Mouse (Mus musculus): ENCODE measurements around the gene Spire2. TPM values are rescaled to one million over a fixed set of nuclear protein-coding genes. Genes with fewer than 3 reads are reported as not detected.

Gene Spire2
- polyA plus RNA-seq, 1 experiment from 2014 or later, result 2.8 TPM

- no peak for ATAC-seq (ENCODE audit: low read depth)
- Histone ChIP-seq H3K4me1 (ENCODE audit: control insufficient read depth, insufficient read depth, low read length) (peaks cover 11% of the 10 kb centered on the region), H3K36me3 (ENCODE audit: control insufficient read depth, insufficient read depth, low read length) (peaks cover 11% of the 10 kb centered on the region; the same call in 1 of the 2 replicates), H3K27me3 (replicated peaks; ENCODE audit: control insufficient read depth, insufficient read depth, low read length) (no peaks in the 10 kb centered on the region; the same call in 1 of the 2 replicates), H3K9ac (ENCODE audit: low read depth, low read length) (no peak overlapping the region), H3K4me3 (ENCODE audit: low read depth, low read length) (no peak overlapping the region), H3K4me2 (ENCODE audit: low read depth, low read length) (no peak overlapping the region), H3K9me3 (ENCODE audit: control insufficient read depth, low read length) (no peaks in the 10 kb centered on the region), H3K27ac (replicated peaks; ENCODE audit: low read depth, low read length) (no peak overlapping the region)
- WGBS, result 89% methylated on average over 10 of the region's 10 CpGs
- no peak for DNase-seq (ENCODE audit: low spot score)
Observed at GRCm38 (mm10) chr8:123375701-123376100, 43.2 kb downstream of the Spire2 start.

- Histone ChIP-seq H3K4me2 (ENCODE audit: low read depth, low read length) (no peak overlapping the region), H3K27me3 (replicated peaks; ENCODE audit: control insufficient read depth, insufficient read depth, low read length) (no peaks in the 10 kb centered on the region; the same call in 1 of the 2 replicates), H3K9me3 (ENCODE audit: control insufficient read depth, low read length) (no peaks in the 10 kb centered on the region), H3K4me1 (ENCODE audit: control insufficient read depth, insufficient read depth, low read length) (peaks cover 11% of the 10 kb centered on the region), H3K27ac (replicated peaks; ENCODE audit: low read depth, low read length) (no peak overlapping the region), H3K9ac (ENCODE audit: low read depth, low read length) (no peak overlapping the region), H3K36me3 (ENCODE audit: control insufficient read depth, insufficient read depth, low read length) (peaks cover 15% of the 10 kb centered on the region; the same call in 1 of the 2 replicates), H3K4me3 (ENCODE audit: low read depth, low read length) (no peak overlapping the region)
- DNase-seq (ENCODE audit: low spot score), result no peak
- WGBS, result 74% methylated on average over 8 of the region's 8 CpGs
- ATAC-seq (ENCODE audit: low read depth), result no peak
Observed at GRCm38 (mm10) chr8:123376106-123376505, 43.6 kb downstream of the Spire2 start.

GRCm38 (mm10) chr8:123381711-123382110 lies 49.2 kb downstream of the Spire2 start:
- Histone ChIP-seq H3K27ac (replicated peaks; ENCODE audit: low read depth, low read length) (no peak overlapping the region), H3K4me2 (ENCODE audit: low read depth, low read length) (no peak overlapping the region), H3K9ac (ENCODE audit: low read depth, low read length) (no peak overlapping the region), H3K4me1 (ENCODE audit: control insufficient read depth, insufficient read depth, low read length) (no peaks in the 10 kb centered on the region), H3K36me3 (ENCODE audit: control insufficient read depth, insufficient read depth, low read length) (peaks cover 67% of the 10 kb centered on the region), H3K27me3 (replicated peaks; ENCODE audit: control insufficient read depth, insufficient read depth, low read length) (no peaks in the 10 kb centered on the region), H3K4me3 (ENCODE audit: low read depth, low read length) (no peak overlapping the region), H3K9me3 (ENCODE audit: control insufficient read depth, low read length) (no peaks in the 10 kb centered on the region)
- ATAC-seq (ENCODE audit: low read depth) (no peak), DNase-seq (ENCODE audit: low spot score) (no peak)
- 88% methylated on average over 4 of the region's 4 CpGs for WGBS

GRCm38 (mm10) chr8:123382516-123382915 lies 50.0 kb downstream of the Spire2 start:
- H3K4me2 ChIP-seq (ENCODE audit: low read depth, low read length), result no peak overlapping the region
- H3K27ac ChIP-seq (replicated peaks; ENCODE audit: low read depth, low read length), result no peak overlapping the region
- no peak for ATAC-seq (ENCODE audit: low read depth)
- no peak overlapping the region for H3K4me3 ChIP-seq (ENCODE audit: low read depth, low read length)
- H3K9me3 ChIP-seq (ENCODE audit: control insufficient read depth, low read length), result no peaks in the 10 kb centered on the region
- no peak for DNase-seq (ENCODE audit: low spot score)
- WGBS, result 84% methylated on average over 8 of the region's 8 CpGs
- H3K27me3 ChIP-seq (replicated peaks; ENCODE audit: control insufficient read depth, insufficient read depth, low read length), result no peaks in the 10 kb centered on the region
- H3K9ac ChIP-seq (ENCODE audit: low read depth, low read length), result no peak overlapping the region
- peaks cover 75% of the 10 kb centered on the region for H3K36me3 ChIP-seq (ENCODE audit: control insufficient read depth, insufficient read depth, low read length)
- H3K4me1 ChIP-seq (ENCODE audit: control insufficient read depth, insufficient read depth, low read length), result no peaks in the 10 kb centered on the region

- peaks cover 93% of the 10 kb centered on the region for H3K36me3 ChIP-seq (ENCODE audit: control insufficient read depth, insufficient read depth, low read length)
- no peaks in the 10 kb centered on the region for H3K9me3 ChIP-seq (ENCODE audit: control insufficient read depth, low read length)
- no peak overlapping the region for H3K27ac ChIP-seq (replicated peaks; ENCODE audit: low read depth, low read length)
- no peaks in the 10 kb centered on the region for H3K4me1 ChIP-seq (ENCODE audit: control insufficient read depth, insufficient read depth, low read length)
- 64% methylated on average over 9 of the region's 9 CpGs for WGBS
- no peak overlapping the region for H3K4me3 ChIP-seq (ENCODE audit: low read depth, low read length)
- DNase-seq (ENCODE audit: low spot score) (no peak), ATAC-seq (ENCODE audit: low read depth) (no peak)
- no peak overlapping the region for H3K4me2 ChIP-seq (ENCODE audit: low read depth, low read length)
- H3K9ac ChIP-seq (ENCODE audit: low read depth, low read length), result no peak overlapping the region
- no peaks in the 10 kb centered on the region for H3K27me3 ChIP-seq (replicated peaks; ENCODE audit: control insufficient read depth, insufficient read depth, low read length)
Observed at GRCm38 (mm10) chr8:123384883-123385540, 52.5 kb downstream of the Spire2 start.

GRCm38 (mm10) chr8:123387041-123387440 lies 54.5 kb downstream of the Spire2 start:
- ATAC-seq (ENCODE audit: low read depth) (no peak), DNase-seq (ENCODE audit: low spot score) (no peak)
- H3K4me2 ChIP-seq (ENCODE audit: low read depth, low read length), result no peak overlapping the region
- no peaks in the 10 kb centered on the region for H3K27me3 ChIP-seq (replicated peaks; ENCODE audit: control insufficient read depth, insufficient read depth, low read length)
- H3K36me3 ChIP-seq (ENCODE audit: control insufficient read depth, insufficient read depth, low read length), result peaks cover 100% of the 10 kb centered on the region
- WGBS, result 76% methylated on average over 3 of the region's 3 CpGs
- no peaks in the 10 kb centered on the region for H3K9me3 ChIP-seq (ENCODE audit: control insufficient read depth, low read length)
- no peak overlapping the region for H3K4me3 ChIP-seq (ENCODE audit: low read depth, low read length)
- no peak overlapping the region for H3K9ac ChIP-seq (ENCODE audit: low read depth, low read length)
- no peaks in the 10 kb centered on the region for H3K4me1 ChIP-seq (ENCODE audit: control insufficient read depth, insufficient read depth, low read length)
- H3K27ac ChIP-seq (replicated peaks; ENCODE audit: low read depth, low read length), result no peak overlapping the region

GRCm38 (mm10) chr8:123387801-123388200 lies 55.3 kb downstream of the Spire2 start:
- Histone ChIP-seq H3K9ac (ENCODE audit: low read depth, low read length) (no peak overlapping the region), H3K36me3 (ENCODE audit: control insufficient read depth, insufficient read depth, low read length) (peaks cover 100% of the 10 kb centered on the region), H3K9me3 (ENCODE audit: control insufficient read depth, low read length) (no peaks in the 10 kb centered on the region), H3K4me3 (ENCODE audit: low read depth, low read length) (no peak overlapping the region), H3K27me3 (replicated peaks; ENCODE audit: control insufficient read depth, insufficient read depth, low read length) (no peaks in the 10 kb centered on the region), H3K4me2 (ENCODE audit: low read depth, low read length) (no peak overlapping the region), H3K4me1 (ENCODE audit: control insufficient read depth, insufficient read depth, low read length) (no peaks in the 10 kb centered on the region), H3K27ac (replicated peaks; ENCODE audit: low read depth, low read length) (no peak overlapping the region)
- WGBS, result 86% methylated on average over 8 of the region's 8 CpGs
- ATAC-seq (ENCODE audit: low read depth) (no peak), DNase-seq (ENCODE audit: low spot score) (no peak)

- Histone ChIP-seq H3K4me1 (ENCODE audit: control insufficient read depth, insufficient read depth, low read length) (no peaks in the 10 kb centered on the region), H3K4me2 (ENCODE audit: low read depth, low read length) (no peak overlapping the region), H3K4me3 (ENCODE audit: low read depth, low read length) (no peak overlapping the region), H3K36me3 (ENCODE audit: control insufficient read depth, insufficient read depth, low read length) (peaks cover 100% of the 10 kb centered on the region), H3K9ac (ENCODE audit: low read depth, low read length) (no peak overlapping the region), H3K27me3 (replicated peaks; ENCODE audit: control insufficient read depth, insufficient read depth, low read length) (no peaks in the 10 kb centered on the region), H3K27ac (replicated peaks; ENCODE audit: low read depth, low read length) (no peak overlapping the region), H3K9me3 (ENCODE audit: control insufficient read depth, low read length) (no peaks in the 10 kb centered on the region)
- ATAC-seq (ENCODE audit: low read depth) (no peak), DNase-seq (ENCODE audit: low spot score) (no peak)
- 92% methylated on average over 7 of the region's 7 CpGs for WGBS
Observed at GRCm38 (mm10) chr8:123389026-123389425, 56.5 kb downstream of the Spire2 start.

GRCm38 (mm10) chr8:123398308-123398707 lies 65.8 kb downstream of the Spire2 start:
- Histone ChIP-seq H3K9ac (ENCODE audit: low read depth, low read length) (no peak overlapping the region), H3K27ac (replicated peaks; ENCODE audit: low read depth, low read length) (no peak overlapping the region), H3K36me3 (ENCODE audit: control insufficient read depth, insufficient read depth, low read length) (peaks cover 95% of the 10 kb centered on the region), H3K4me1 (ENCODE audit: control insufficient read depth, insufficient read depth, low read length) (no peaks in the 10 kb centered on the region), H3K9me3 (ENCODE audit: control insufficient read depth, low read length) (no peaks in the 10 kb centered on the region), H3K27me3 (replicated peaks; ENCODE audit: control insufficient read depth, insufficient read depth, low read length) (no peaks in the 10 kb centered on the region), H3K4me2 (ENCODE audit: low read depth, low read length) (no peak overlapping the region), H3K4me3 (ENCODE audit: low read depth, low read length) (no peak overlapping the region)
- no peak for ATAC-seq (ENCODE audit: low read depth)
- DNase-seq (ENCODE audit: low spot score), result no peak
- WGBS, result 90% methylated on average over 13 of the region's 13 CpGs

All from embryonic facial prominence, embryonic 14.5 days (tissue).